Mouse (Mus musculus): ENCODE measurements around the gene Car5a.

The Car5a gene

GRCm38 (mm10) chr8:121952122-121952521 is 7.4 kb upstream of the Car5a start:
- Histone ChIP-seq H3K4me3 (replicated peaks; ENCODE audit: low read length) (peak overlapping the region; percentile 98), H3K4me1 (replicated peaks; ENCODE audit: low read depth, low read length) (peaks cover 79% of the 10 kb centered on the region), H3K27me3 (ENCODE audit: insufficient read depth, low read length) (no peaks in the 10 kb centered on the region), H3K9me3 (ENCODE audit: low read length) (no peaks in the 10 kb centered on the region), H3K36me3 (ENCODE audit: insufficient read depth, low read length) (peaks cover 51% of the 10 kb centered on the region)
- TF ChIP-seq CTCF (conservative IDR thresholded peaks at IDR 0.05; ENCODE audit: low read length) (no peak), POU5F1 (IDR thresholded peaks at IDR 0.05; ENCODE audit: borderline replicate concordance, low read length) (no peak), NANOG (IDR thresholded peaks at IDR 0.05; ENCODE audit: borderline replicate concordance, low read length) (no peak)

GRCm38 (mm10) chr8:121951656-121952009 is 6.9 kb upstream of the Car5a start:
- H3K4me1 ChIP-seq (replicated peaks; ENCODE audit: low read depth, low read length): peaks cover 79% of the 10 kb centered on the region
- H3K4me3 ChIP-seq (replicated peaks; ENCODE audit: low read length): peak overlapping the region; percentile 98
- H3K9me3 ChIP-seq (ENCODE audit: low read length): no peaks in the 10 kb centered on the region
- no peaks in the 10 kb centered on the region for H3K27me3 ChIP-seq (ENCODE audit: insufficient read depth, low read length)
- TF ChIP-seq POU5F1 (IDR thresholded peaks at IDR 0.05; ENCODE audit: borderline replicate concordance, low read length) (no peak), NANOG (IDR thresholded peaks at IDR 0.05; ENCODE audit: borderline replicate concordance, low read length) (no peak), CTCF (conservative IDR thresholded peaks at IDR 0.05; ENCODE audit: low read length) (no peak)
- H3K36me3 ChIP-seq (ENCODE audit: insufficient read depth, low read length): peaks cover 47% of the 10 kb centered on the region

- H3K27me3 ChIP-seq (ENCODE audit: insufficient read depth, low read length): no peaks in the 10 kb centered on the region
- no peak for TF ChIP-seq CTCF (conservative IDR thresholded peaks at IDR 0.05; ENCODE audit: low read length)
- peaks cover 40% of the 10 kb centered on the region for H3K36me3 ChIP-seq (ENCODE audit: insufficient read depth, low read length)
- peaks cover 77% of the 10 kb centered on the region for H3K4me1 ChIP-seq (replicated peaks; ENCODE audit: low read depth, low read length)
- H3K4me3 ChIP-seq (replicated peaks; ENCODE audit: low read length): peak overlapping the region; percentile 98
- no peaks in the 10 kb centered on the region for H3K9me3 ChIP-seq (ENCODE audit: low read length)
These were observed 6.3 kb upstream of the Car5a start for GRCm38 (mm10) chr8:121950749-121951655.

- peaks cover 69% of the 10 kb centered on the region for H3K4me1 ChIP-seq (replicated peaks; ENCODE audit: low read depth, low read length)
- no peak for TF ChIP-seq CTCF (conservative IDR thresholded peaks at IDR 0.05; ENCODE audit: low read length)
- TF ChIP-seq NANOG (IDR thresholded peaks at IDR 0.05; ENCODE audit: borderline replicate concordance, low read length): 0 out of 2 replicates have a peak, but pooled peaks have one; percentile 17
- TF ChIP-seq POU5F1 (IDR thresholded peaks at IDR 0.05; ENCODE audit: borderline replicate concordance, low read length): 0 out of 2 replicates have a peak, but pooled peaks have one; percentile 19
- no peaks in the 10 kb centered on the region for H3K27me3 ChIP-seq (ENCODE audit: insufficient read depth, low read length)
- H3K4me3 ChIP-seq (replicated peaks; ENCODE audit: low read length): peak overlapping the region; percentile 98
- peaks cover 32% of the 10 kb centered on the region for H3K36me3 ChIP-seq (ENCODE audit: insufficient read depth, low read length)
- no peaks in the 10 kb centered on the region for H3K9me3 ChIP-seq (ENCODE audit: low read length)
These were observed 5.4 kb upstream of the Car5a start for GRCm38 (mm10) chr8:121949941-121950748.

- Histone ChIP-seq H3K27me3 (ENCODE audit: insufficient read depth, low read length) (no peaks in the 10 kb centered on the region), H3K4me3 (replicated peaks; ENCODE audit: low read length) (peak within 1 kb of the TSS; percentile 98), H3K4me1 (replicated peaks; ENCODE audit: low read depth, low read length) (peaks cover 61% of the 10 kb centered on the region), H3K36me3 (ENCODE audit: insufficient read depth, low read length) (peaks cover 23% of the 10 kb centered on the region), H3K9me3 (ENCODE audit: low read length) (no peaks in the 10 kb centered on the region)
- TF ChIP-seq CTCF (conservative IDR thresholded peaks at IDR 0.05; ENCODE audit: low read length): no peak
- TF ChIP-seq NANOG (IDR thresholded peaks at IDR 0.05; ENCODE audit: borderline replicate concordance, low read length): no peak
- no peak for TF ChIP-seq POU5F1 (IDR thresholded peaks at IDR 0.05; ENCODE audit: borderline replicate concordance, low read length)
These were observed 4.6 kb upstream of the Car5a start, which contains the start of gene Banp for GRCm38 (mm10) chr8:121949222-121949800. TSS of gene Banp (plus strand) at chr8:121949750.

GRCm38 (mm10) chr8:121948321-121949145 is 3.8 kb upstream of the Car5a start:
- peaks cover 53% of the 10 kb centered on the region for H3K4me1 ChIP-seq (replicated peaks; ENCODE audit: low read depth, low read length)
- H3K27me3 ChIP-seq (ENCODE audit: insufficient read depth, low read length): no peaks in the 10 kb centered on the region
- H3K9me3 ChIP-seq (ENCODE audit: low read length): no peaks in the 10 kb centered on the region
- peak overlapping the region; percentile 80 for H3K4me3 ChIP-seq (replicated peaks; ENCODE audit: low read length)
- TF ChIP-seq NANOG (IDR thresholded peaks at IDR 0.05; ENCODE audit: borderline replicate concordance, low read length): no peak
- TF ChIP-seq POU5F1 (IDR thresholded peaks at IDR 0.05; ENCODE audit: borderline replicate concordance, low read length): no peak
- no peak for TF ChIP-seq CTCF (conservative IDR thresholded peaks at IDR 0.05; ENCODE audit: low read length)
- H3K36me3 ChIP-seq (ENCODE audit: insufficient read depth, low read length): peaks cover 16% of the 10 kb centered on the region

GRCm38 (mm10) chr8:121947753-121948141 is 3.0 kb upstream of the Car5a start:
- TF ChIP-seq POU5F1 (IDR thresholded peaks at IDR 0.05; ENCODE audit: borderline replicate concordance, low read length): no peak
- TF ChIP-seq NANOG (IDR thresholded peaks at IDR 0.05; ENCODE audit: borderline replicate concordance, low read length): no peak
- TF ChIP-seq CTCF (conservative IDR thresholded peaks at IDR 0.05; ENCODE audit: low read length): no peak
- Histone ChIP-seq H3K9me3 (ENCODE audit: low read length) (no peaks in the 10 kb centered on the region), H3K4me1 (replicated peaks; ENCODE audit: low read depth, low read length) (peaks cover 45% of the 10 kb centered on the region), H3K27me3 (ENCODE audit: insufficient read depth, low read length) (no peaks in the 10 kb centered on the region), H3K36me3 (ENCODE audit: insufficient read depth, low read length) (peaks cover 8% of the 10 kb centered on the region), H3K4me3 (replicated peaks; ENCODE audit: low read length) (peak overlapping the region; percentile 80)

All from E14TG2a.4 (cell line).